Mouse (Mus musculus): ENCODE results near the gene Notch2.

The Notch2 gene

GRCm38 (mm10) chr3:98178340-98178739, 165.0 kb downstream of the Notch2 start:
- DNase-seq, result no peak

GRCm38 (mm10) chr3:98180805-98181204, 167.5 kb downstream of the Notch2 start:
- DNase-seq, result no peak

GRCm38 (mm10) chr3:98185163-98185714, 171.9 kb downstream of the Notch2 start:
- DNase-seq, result no peak

- no peak for DNase-seq
Measured at GRCm38 (mm10) chr3:98187777-98188176, 174.4 kb downstream of the Notch2 start.

- DNase-seq, result no peak
Measured at GRCm38 (mm10) chr3:98197711-98198532, 184.6 kb downstream of the Notch2 start.

- no peak for DNase-seq
Measured at GRCm38 (mm10) chr3:98199747-98200146, 186.4 kb downstream of the Notch2 start.

All from cerebellum, adult 11 months (tissue).